Mouse (Mus musculus) c-Kit-negative CD71-positive TER-119-positive erythroid progenitor cells, embryonic 14.5 days (primary cell): ENCODE measurements around the gene Ankrd6.
A peak's percentile ranks its signal among the peaks of the same experiment; 100 is the strongest.

ENCODE experiments used
- DNase-seq: peaks from one replicate; pipeline ENCODE4 v3.0.0-alpha.2; 2013; ENCODE audit warnings: low read depth, low spot score

The Ankrd6 gene

GRCm38 (mm10) chr4:32905913-32906312, 44.7 kb downstream of the Ankrd6 start:
- DNase-seq = no peak

GRCm38 (mm10) chr4:32905381-32905780, 45.3 kb downstream of the Ankrd6 start:
- no peak for DNase-seq

- DNase-seq = no peak
Observed at GRCm38 (mm10) chr4:32903826-32904225, 46.8 kb downstream of the Ankrd6 start.

GRCm38 (mm10) chr4:32899051-32899450, 51.6 kb downstream of the Ankrd6 start:
- DNase-seq = no peak

GRCm38 (mm10) chr4:32891341-32891740, 59.3 kb downstream of the Ankrd6 start:
- no peak for DNase-seq

GRCm38 (mm10) chr4:32890735-32891098, 59.9 kb downstream of the Ankrd6 start:
- DNase-seq = no peak

- DNase-seq = no peak
Observed at GRCm38 (mm10) chr4:32889996-32890734, 60.5 kb downstream of the Ankrd6 start.

GRCm38 (mm10) chr4:32889246-32889645, 61.4 kb downstream of the Ankrd6 start:
- DNase-seq = no peak

GRCm38 (mm10) chr4:32886479-32886878, 64.2 kb downstream of the Ankrd6 start:
- DNase-seq = no peak

GRCm38 (mm10) chr4:32884599-32884998, 66.0 kb downstream of the Ankrd6 start:
- no peak for DNase-seq

GRCm38 (mm10) chr4:32881001-32881400, 69.6 kb downstream of the Ankrd6 start:
- DNase-seq = no peak

- no peak for DNase-seq
Observed at GRCm38 (mm10) chr4:32874669-32875068, 76.0 kb downstream of the Ankrd6 start.

GRCm38 (mm10) chr4:32872189-32872749, 78.4 kb downstream of the Ankrd6 start:
- DNase-seq = no peak

- DNase-seq = no peak
Observed at GRCm38 (mm10) chr4:32869370-32869769, 81.3 kb downstream of the Ankrd6 start.

GRCm38 (mm10) chr4:32868858-32869257, 81.8 kb downstream of the Ankrd6 start:
- DNase-seq = no peak

GRCm38 (mm10) chr4:32868437-32868836, 82.2 kb downstream of the Ankrd6 start:
- no peak for DNase-seq

- no peak for DNase-seq
Observed at GRCm38 (mm10) chr4:32867460-32867859, 83.2 kb downstream of the Ankrd6 start.

GRCm38 (mm10) chr4:32864867-32865242, 85.8 kb downstream of the Ankrd6 start:
- DNase-seq = no peak

GRCm38 (mm10) chr4:32864131-32864866, 86.3 kb downstream of the Ankrd6 start:
- no peak for DNase-seq

- DNase-seq = no peak
Observed at GRCm38 (mm10) chr4:32863447-32864130, 87.1 kb downstream of the Ankrd6 start.

- DNase-seq = peak; percentile 30
Observed at GRCm38 (mm10) chr4:32862751-32863446, 87.7 kb downstream of the Ankrd6 start.
